Mouse (Mus musculus): ENCODE measurements around the gene Sumf2. TPM values are rescaled to one million over a fixed set of nuclear protein-coding genes. Genes with fewer than 3 reads are reported as not detected.

The Sumf2 gene
- total RNA-seq, 2 experiments from 2014 or later = 17.1 to 24.5 TPM

GRCm38 (mm10) chr5:129898449-129898848 is 51.7 kb downstream of the Sumf2 start, which contains the start of gene Phkg1:
Phkg1 (minus strand) TSS chr5:129898549.
- ATAC-seq (replicated peaks; ENCODE audit: poor library complexity, severe bottlenecking) = no peak

DNA sequence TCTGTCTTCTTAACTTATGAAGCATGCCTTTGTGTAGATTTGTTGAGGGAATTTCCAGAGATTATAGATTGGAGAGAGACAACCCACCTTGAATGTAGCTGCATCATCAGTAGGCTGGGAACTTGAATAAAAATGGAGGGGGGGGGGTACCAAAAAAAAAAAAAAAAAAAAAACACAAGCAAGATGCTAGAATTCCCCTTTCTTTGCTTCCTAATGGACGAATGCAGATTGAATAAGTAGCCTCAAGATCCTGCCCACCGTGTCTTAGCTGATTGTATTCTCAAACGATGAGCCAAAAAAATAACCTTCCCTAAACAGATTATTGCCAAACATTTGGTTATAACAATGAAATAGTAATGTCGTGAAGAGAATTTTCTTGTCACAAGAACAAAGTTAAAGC is 61.0 kb downstream of the Sumf2 start:
- ATAC-seq (replicated peaks; ENCODE audit: poor library complexity, severe bottlenecking) = no peak; the same call in 1 of the 2 replicates

DNA sequence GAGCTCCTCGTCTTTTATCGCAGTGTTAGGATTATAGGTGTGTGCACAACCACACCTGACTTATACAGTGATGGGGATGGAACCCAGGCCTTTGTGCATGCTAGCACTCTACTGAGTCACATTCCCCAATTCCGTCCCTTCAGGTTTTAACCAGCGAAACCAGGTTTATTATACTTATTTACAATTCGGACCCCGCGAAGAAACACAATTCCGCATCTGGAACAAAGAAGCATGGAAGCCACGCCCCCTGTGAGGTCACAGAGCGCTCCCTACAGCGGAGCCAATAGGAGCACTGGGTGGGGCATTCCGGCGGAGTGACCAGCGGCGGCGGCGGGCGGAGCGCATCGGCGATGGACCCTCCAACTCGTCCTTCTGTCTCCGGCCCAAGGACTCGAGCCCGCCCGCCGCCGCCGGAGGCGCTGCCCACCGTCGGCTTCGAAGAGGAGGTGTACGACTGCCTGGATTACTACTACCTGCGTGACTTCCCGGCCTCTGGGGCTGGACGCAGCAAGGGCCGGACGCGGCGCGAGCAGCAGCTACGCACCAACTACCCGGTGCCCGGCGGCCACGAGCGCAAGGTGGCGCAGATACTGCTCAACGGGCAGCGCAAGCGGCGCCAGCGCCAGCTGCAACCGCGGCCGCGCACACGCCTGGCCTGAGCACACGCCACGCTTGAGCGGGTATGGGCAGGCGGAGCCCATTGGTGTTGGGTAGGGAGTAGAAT is 61.6 kb downstream of the Sumf2 start, which contains the start of gene Nupr1l:
Gene Nupr1l, plus strand, starts transcription at position 299 of the 724 bp plus-strand sequence.
- ATAC-seq (replicated peaks; ENCODE audit: poor library complexity, severe bottlenecking) = peak; percentile 98

GRCm38 (mm10) chr5:129909147-129909546 is 62.4 kb downstream of the Sumf2 start:
- ATAC-seq (replicated peaks; ENCODE audit: poor library complexity, severe bottlenecking) = no peak

DNA sequence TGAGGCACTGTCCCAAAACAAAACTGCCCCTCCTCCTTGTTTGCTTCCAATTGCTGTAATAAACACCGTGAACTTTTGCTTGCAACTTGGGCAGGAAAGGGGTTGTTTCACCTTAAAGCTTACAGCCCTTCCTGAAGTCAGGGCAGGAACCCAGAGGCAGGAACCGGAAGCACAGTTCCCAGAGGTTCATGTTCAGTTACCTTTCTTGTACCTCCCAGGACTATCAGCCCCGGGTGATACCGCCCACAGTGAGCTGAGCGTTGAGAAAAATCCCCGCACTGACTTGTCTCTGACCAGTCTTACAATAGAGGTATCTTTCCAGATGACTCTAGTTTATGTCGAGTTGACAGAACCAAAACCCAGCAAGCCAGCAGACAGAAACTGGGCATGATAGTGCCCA is 62.8 kb downstream of the Sumf2 start:
- no peak for ATAC-seq (replicated peaks; ENCODE audit: poor library complexity, severe bottlenecking)

Other genes with a start within 250 kb of the Sumf2 start
- gene Zfp11, start 176.9 kb upstream of the Sumf2 start, total RNA-seq (2014; fragmentation: Nextera tagmentation) = 2.6 and 3.7 TPM in 2 replicates
- gene Zfp11, start 176.9 kb upstream of the Sumf2 start, total RNA-seq (2017) = 1.5 and 4.9 TPM in 2 replicates
- not detected in 2 replicates for gene Sept14, start 138.5 kb upstream of the Sumf2 start, total RNA-seq (2014; fragmentation: Nextera tagmentation)
- gene Sept14, start 138.5 kb upstream of the Sumf2 start, total RNA-seq (2017) = not detected in 2 replicates
- gene Mrps17, start 131.5 kb upstream of the Sumf2 start, total RNA-seq (2014; fragmentation: Nextera tagmentation) = 132 and 207 TPM in 2 replicates
- gene Mrps17, start 131.5 kb upstream of the Sumf2 start, total RNA-seq (2017) = 94.5 and 125 TPM in 2 replicates
- 21.5 and 24.7 TPM in 2 replicates for gene Nipsnap2, start 121.9 kb upstream of the Sumf2 start, total RNA-seq (2014; fragmentation: Nextera tagmentation)
- gene Nipsnap2, start 121.9 kb upstream of the Sumf2 start, total RNA-seq (2017) = 26.2 and 30.1 TPM in 2 replicates
- 23.5 and 34.6 TPM in 2 replicates for gene Psph, start 59.5 kb upstream of the Sumf2 start, total RNA-seq (2014; fragmentation: Nextera tagmentation)
- 20.5 and 21.4 TPM in 2 replicates for gene Psph, start 59.5 kb upstream of the Sumf2 start, total RNA-seq (2017)
- 360 and 388 TPM in 2 replicates for gene Chchd2, start 40.5 kb downstream of the Sumf2 start, total RNA-seq (2014; fragmentation: Nextera tagmentation)
- gene Chchd2, start 40.5 kb downstream of the Sumf2 start, total RNA-seq (2017) = 241 and 245 TPM in 2 replicates
- 1.2 and 3.1 TPM in 2 replicates for gene Zbed5, start 48.7 kb downstream of the Sumf2 start, total RNA-seq (2014; fragmentation: Nextera tagmentation)
- 1.9 and 4.2 TPM in 2 replicates for gene Zbed5, start 48.7 kb downstream of the Sumf2 start, total RNA-seq (2017)
- gene Phkg1, start 51.6 kb downstream of the Sumf2 start, total RNA-seq (2014; fragmentation: Nextera tagmentation) = 0.36 TPM in 1 of 2 replicates, not detected in the other
- 0.98 and 1.5 TPM in 2 replicates for gene Phkg1, start 51.6 kb downstream of the Sumf2 start, total RNA-seq (2017)
- gene Nupr1l, start 61.6 kb downstream of the Sumf2 start, total RNA-seq (2014; fragmentation: Nextera tagmentation) = 0.21 and 1.5 TPM in 2 replicates
- 0.34 and 0.72 TPM in 2 replicates for gene Nupr1l, start 61.6 kb downstream of the Sumf2 start, total RNA-seq (2017)
- 36.6 and 44.6 TPM in 2 replicates for gene Vkorc1l1, start 95.0 kb downstream of the Sumf2 start, total RNA-seq (2014; fragmentation: Nextera tagmentation)
- 26.7 and 39.9 TPM in 2 replicates for gene Vkorc1l1, start 95.0 kb downstream of the Sumf2 start, total RNA-seq (2017)
- gene Gusb, start 156.1 kb downstream of the Sumf2 start, total RNA-seq (2014; fragmentation: Nextera tagmentation) = 119 and 163 TPM in 2 replicates
- gene Gusb, start 156.1 kb downstream of the Sumf2 start, total RNA-seq (2017) = 91.6 and 103 TPM in 2 replicates
- gene Asl, start 182.3 kb downstream of the Sumf2 start, total RNA-seq (2014; fragmentation: Nextera tagmentation) = 34.6 and 40.6 TPM in 2 replicates
- 17.5 and 19.6 TPM in 2 replicates for gene Asl, start 182.3 kb downstream of the Sumf2 start, total RNA-seq (2017)
- 31.2 and 52.0 TPM in 2 replicates for gene Crcp, start 182.3 kb downstream of the Sumf2 start, total RNA-seq (2014; fragmentation: Nextera tagmentation)
- 40.7 and 67.6 TPM in 2 replicates for gene Crcp, start 182.3 kb downstream of the Sumf2 start, total RNA-seq (2017)
- 16.0 and 17.3 TPM in 2 replicates for gene Tpst1, start 226.3 kb downstream of the Sumf2 start, total RNA-seq (2014; fragmentation: Nextera tagmentation)
- gene Tpst1, start 226.3 kb downstream of the Sumf2 start, total RNA-seq (2017) = 3.4 and 7.5 TPM in 2 replicates

Measured in granulocyte monocyte progenitor cell, adult 5-6 weeks (primary cell).